Mouse (Mus musculus): ENCODE results near the gene Fam196b. TPM values are rescaled to one million over a fixed set of nuclear protein-coding genes. Genes with fewer than 3 reads are reported as not detected.

Gene Fam196b
- total and polyA plus RNA-seq, 2 experiments, result not detected

DNA sequence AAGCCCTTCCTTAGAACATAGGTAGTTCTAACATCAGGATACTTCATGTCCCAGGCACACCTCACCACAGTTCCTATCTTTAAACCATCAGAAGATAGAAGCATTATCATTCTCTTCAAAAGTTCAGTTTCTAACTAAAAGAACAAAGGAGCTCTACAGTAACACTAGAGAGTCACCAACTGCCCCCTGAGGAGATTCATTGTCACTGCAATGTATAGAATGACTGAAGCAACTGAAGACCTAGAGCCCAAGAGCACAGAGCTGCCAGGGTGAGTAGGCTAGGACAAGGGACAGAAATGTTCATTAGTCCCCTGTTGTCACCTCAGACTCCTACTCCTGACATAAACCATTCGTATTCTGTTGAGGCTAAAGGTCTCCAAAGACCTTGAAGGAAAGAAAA lies 152.4 kb downstream of the Fam196b start:
- WGBS, result 33% methylated on average over 1 of the region's 1 CpGs
- no peak for DNase-seq (ENCODE audit: extremely low read depth, low read depth, low spot score)

DNA sequence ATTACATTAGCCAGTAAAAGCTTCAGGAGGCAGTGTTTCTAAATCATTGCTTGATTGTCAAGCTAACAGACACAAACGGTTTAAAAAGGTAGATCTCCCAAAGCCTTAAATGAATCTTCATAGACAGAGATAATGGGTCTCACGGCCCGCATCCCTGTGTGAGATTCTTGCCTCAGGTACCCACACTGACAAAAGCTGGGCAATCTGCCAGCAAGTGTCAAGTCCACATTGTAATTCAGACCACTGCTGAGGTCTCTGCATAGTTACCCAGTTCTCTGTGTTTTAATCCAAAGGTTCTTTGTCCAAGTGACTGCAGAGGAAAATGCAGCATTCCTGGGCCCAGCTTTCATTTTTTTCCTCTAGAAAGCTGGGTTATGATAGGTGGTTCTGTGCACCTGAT lies 153.9 kb downstream of the Fam196b start:
- H3K4me1 ChIP-seq (ENCODE audit: control insufficient read depth, insufficient read depth, low read length), result no peaks in the 10 kb centered on the region
- DNase-seq (ENCODE audit: extremely low read depth, low read depth, low spot score), result no peak
- H3K36me3 ChIP-seq (ENCODE audit: control insufficient read depth, insufficient read depth, low read length), result no peaks in the 10 kb centered on the region
- no peaks in the 10 kb centered on the region for H3K27me3 ChIP-seq (ENCODE audit: control insufficient read depth, insufficient read depth, low read length)
- no peak overlapping the region for H3K4me3 ChIP-seq (ENCODE audit: insufficient read depth, low read depth, low read length)
- 78% methylated on average over 3 of the region's 3 CpGs for WGBS
- H3K27ac ChIP-seq (replicated peaks; ENCODE audit: insufficient read depth, low read depth, low read length), result no peak overlapping the region
- TF ChIP-seq CTCF (IDR thresholded peaks at IDR 0.05; ENCODE audit: low read depth, low read length), result no peak
- no peak for TF ChIP-seq POLR2A (IDR thresholded peaks at IDR 0.05; ENCODE audit: extremely low read depth, insufficient read depth, low read length)
- no peak overlapping the region for H3K9ac ChIP-seq (ENCODE audit: low read depth, low read length)
- H3K79me2 ChIP-seq (ENCODE audit: control insufficient read depth, insufficient read depth, low read length), result no peaks in the 10 kb centered on the region

More for the DNA sequence above, 152.4 kb downstream of the Fam196b start:
- Histone ChIP-seq H3K36me3 (ENCODE audit: control insufficient read depth, insufficient read depth, low read length) (no peaks in the 10 kb centered on the region), H3K79me2 (ENCODE audit: control insufficient read depth, insufficient read depth, low read length) (no peaks in the 10 kb centered on the region), H3K27ac (replicated peaks; ENCODE audit: insufficient read depth, low read depth, low read length) (no peak overlapping the region), H3K4me3 (ENCODE audit: insufficient read depth, low read depth, low read length) (no peak overlapping the region), H3K4me1 (ENCODE audit: control insufficient read depth, insufficient read depth, low read length) (no peaks in the 10 kb centered on the region), H3K9ac (ENCODE audit: low read depth, low read length) (no peak overlapping the region), H3K27me3 (ENCODE audit: control insufficient read depth, insufficient read depth, low read length) (no peaks in the 10 kb centered on the region)
- TF ChIP-seq POLR2A (IDR thresholded peaks at IDR 0.05; ENCODE audit: extremely low read depth, insufficient read depth, low read length) (no peak), CTCF (IDR thresholded peaks at IDR 0.05; ENCODE audit: low read depth, low read length) (no peak)

DNA sequence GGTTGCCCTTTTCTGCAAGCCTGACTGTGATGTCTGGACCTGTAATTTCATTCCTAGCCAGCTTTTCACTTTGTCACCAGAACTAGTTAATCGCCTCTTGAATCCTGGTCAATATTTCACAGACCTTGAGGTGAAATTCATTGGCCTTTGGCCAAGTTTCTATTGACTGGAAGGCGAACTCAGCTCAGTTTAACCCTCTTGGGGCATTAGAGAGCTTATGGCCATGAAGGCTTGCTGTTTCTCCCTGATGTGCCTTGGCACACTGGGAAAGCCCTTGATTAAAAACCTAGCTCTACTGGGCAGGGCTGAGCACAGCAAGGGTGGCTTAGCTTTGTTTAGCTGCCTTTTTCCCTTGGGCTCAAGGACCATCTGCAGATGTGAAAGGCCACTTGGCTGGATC lies 155.2 kb downstream of the Fam196b start:
- H3K27me3 ChIP-seq (ENCODE audit: control insufficient read depth, insufficient read depth, low read length), result no peaks in the 10 kb centered on the region
- H3K36me3 ChIP-seq (ENCODE audit: control insufficient read depth, insufficient read depth, low read length), result no peaks in the 10 kb centered on the region
- H3K79me2 ChIP-seq (ENCODE audit: control insufficient read depth, insufficient read depth, low read length), result no peaks in the 10 kb centered on the region
- H3K4me3 ChIP-seq (ENCODE audit: insufficient read depth, low read depth, low read length), result no peak overlapping the region
- H3K9ac ChIP-seq (ENCODE audit: low read depth, low read length), result no peak overlapping the region
- WGBS, result 29% methylated on average over 2 of the region's 2 CpGs
- no peak for DNase-seq (ENCODE audit: extremely low read depth, low read depth, low spot score)
- no peaks in the 10 kb centered on the region for H3K4me1 ChIP-seq (ENCODE audit: control insufficient read depth, insufficient read depth, low read length)
- no peak overlapping the region for H3K27ac ChIP-seq (replicated peaks; ENCODE audit: insufficient read depth, low read depth, low read length)
- TF ChIP-seq POLR2A (IDR thresholded peaks at IDR 0.05; ENCODE audit: extremely low read depth, insufficient read depth, low read length) (no peak), CTCF (IDR thresholded peaks at IDR 0.05; ENCODE audit: low read depth, low read length) (no peak)

Other genes starting within 250 kb of the Fam196b start
- not detected in 2 replicates for gene 4930469K13Rik, start 216.3 kb upstream of the Fam196b start, total RNA-seq (2014; rRNA removed)
- not detected in 2 replicates for gene 4930469K13Rik, start 216.3 kb upstream of the Fam196b start, polyA plus RNA-seq (2012; rRNA removed)
- gene Foxi1, start 106.7 kb upstream of the Fam196b start, total RNA-seq (2014; rRNA removed), result not detected in 2 replicates
- not detected in 2 replicates for gene Foxi1, start 106.7 kb upstream of the Fam196b start, polyA plus RNA-seq (2012; rRNA removed)

Measured in liver, adult 2 months (tissue).